Mouse (Mus musculus): ENCODE results near the gene Mansc1. TPM values are rescaled to one million over a fixed set of nuclear protein-coding genes. Genes with fewer than 3 reads are reported as not detected.
A peak's percentile ranks its signal among the peaks of the same experiment; 100 is the strongest.

Gene Mansc1
- polyA plus RNA-seq, 1 experiment from 2014 or later = 7.6 TPM

DNA sequence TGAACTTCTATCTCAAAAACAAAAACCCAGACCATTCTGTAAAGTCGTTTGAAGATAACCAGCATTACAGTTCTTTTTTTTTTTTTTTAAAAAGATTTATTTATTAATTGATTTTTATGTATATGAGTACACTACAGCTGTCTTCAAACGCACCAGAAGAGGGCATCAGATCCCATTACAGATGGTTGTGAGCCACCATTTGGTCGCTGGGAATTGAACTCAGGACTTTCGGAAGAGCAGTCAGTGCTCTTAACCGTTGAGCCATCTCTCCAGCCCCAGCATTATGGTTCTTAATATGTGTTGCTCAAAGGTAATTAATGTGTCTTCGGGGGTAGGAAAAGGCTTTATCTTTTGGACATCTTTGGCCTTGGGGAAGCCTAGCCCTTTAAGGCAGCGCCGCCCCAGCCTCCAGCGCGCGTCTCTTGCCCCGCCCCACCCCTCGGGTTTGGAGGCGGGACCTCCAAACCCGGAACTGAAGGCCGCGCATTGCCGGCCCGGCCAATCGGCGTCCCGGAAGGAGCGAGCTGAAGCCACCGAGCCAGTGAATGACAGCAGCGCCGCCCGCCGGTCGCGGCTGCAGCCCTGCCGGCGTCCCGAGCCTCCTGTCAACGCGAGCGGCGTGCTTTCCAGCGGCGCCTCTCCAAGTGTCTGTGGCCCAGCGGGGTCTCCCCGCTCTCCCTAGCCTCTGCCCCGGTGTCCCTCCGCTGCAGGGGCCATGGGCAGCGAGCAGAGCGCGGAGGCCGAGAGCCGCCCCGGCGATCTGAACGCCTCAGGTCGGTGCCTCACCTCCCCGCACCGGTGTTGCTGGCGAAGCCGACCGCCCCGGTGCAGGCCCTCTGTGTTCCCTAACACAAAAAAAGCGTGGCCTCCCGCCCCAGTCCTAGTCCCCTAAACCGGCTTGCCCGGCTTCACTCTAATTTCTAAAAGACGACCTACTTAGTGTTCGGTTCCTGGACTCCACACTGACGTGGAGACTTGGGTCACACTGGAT, 8.5 kb upstream of the Mansc1 start:
- peak; percentile 98 for ATAC-seq
- Histone ChIP-seq H3K36me3 (ENCODE audit: control insufficient read depth, insufficient read depth, low read length) (no peaks in the 10 kb centered on the region), H3K4me3 (ENCODE audit: low read length) (peak overlapping the region; percentile 96), H3K27ac (ENCODE audit: low read length) (peak overlapping the region; percentile 81), H3K9me3 (ENCODE audit: control insufficient read depth, low read length) (no peaks in the 10 kb centered on the region), H3K27me3 (replicated peaks; ENCODE audit: control insufficient read depth, insufficient read depth, low read length) (no peaks in the 10 kb centered on the region), H3K4me1 (ENCODE audit: control insufficient read depth, insufficient read depth, low read length) (no peaks in the 10 kb centered on the region), H3K9ac (ENCODE audit: low read depth, low read length) (peak overlapping the region; percentile 92), H3K4me2 (ENCODE audit: low read depth, low read length) (peak overlapping the region; percentile 85)
- 2% methylated on average over 65 of the region's 65 CpGs for WGBS

- Histone ChIP-seq H3K4me1 (ENCODE audit: control insufficient read depth, insufficient read depth, low read length) (no peaks in the 10 kb centered on the region), H3K27me3 (replicated peaks; ENCODE audit: control insufficient read depth, insufficient read depth, low read length) (no peaks in the 10 kb centered on the region), H3K4me2 (ENCODE audit: low read depth, low read length) (no peak overlapping the region), H3K27ac (ENCODE audit: low read length) (no peak overlapping the region), H3K9me3 (ENCODE audit: control insufficient read depth, low read length) (no peaks in the 10 kb centered on the region), H3K4me3 (ENCODE audit: low read length) (no peak overlapping the region), H3K9ac (ENCODE audit: low read depth, low read length) (no peak overlapping the region), H3K36me3 (ENCODE audit: control insufficient read depth, insufficient read depth, low read length) (no peaks in the 10 kb centered on the region)
- ATAC-seq = no peak
- WGBS = 97% methylated on average over 1 of the region's 1 CpGs
Measured at GRCm38 (mm10) chr6:134639900-134640299, 7.6 kb upstream of the Mansc1 start.

GRCm38 (mm10) chr6:134639210-134639609, 6.9 kb upstream of the Mansc1 start, which contains the start of gene Borcs5:
Borcs5 (plus strand) TSS chr6:134639510.
- Histone ChIP-seq H3K36me3 (ENCODE audit: control insufficient read depth, insufficient read depth, low read length) (no peaks in the 10 kb centered on the region), H3K9me3 (ENCODE audit: control insufficient read depth, low read length) (no peaks in the 10 kb centered on the region), H3K4me1 (ENCODE audit: control insufficient read depth, insufficient read depth, low read length) (no peaks in the 10 kb centered on the region), H3K4me2 (ENCODE audit: low read depth, low read length) (no peak within 1 kb of the TSS), H3K27me3 (replicated peaks; ENCODE audit: control insufficient read depth, insufficient read depth, low read length) (no peaks in the 10 kb centered on the region), H3K27ac (ENCODE audit: low read length) (no peak within 1 kb of the TSS), H3K9ac (ENCODE audit: low read depth, low read length) (no peak within 1 kb of the TSS), H3K4me3 (ENCODE audit: low read length) (no peak within 1 kb of the TSS)
- 98% methylated on average over 3 of the region's 3 CpGs for WGBS
- no peak for ATAC-seq

DNA sequence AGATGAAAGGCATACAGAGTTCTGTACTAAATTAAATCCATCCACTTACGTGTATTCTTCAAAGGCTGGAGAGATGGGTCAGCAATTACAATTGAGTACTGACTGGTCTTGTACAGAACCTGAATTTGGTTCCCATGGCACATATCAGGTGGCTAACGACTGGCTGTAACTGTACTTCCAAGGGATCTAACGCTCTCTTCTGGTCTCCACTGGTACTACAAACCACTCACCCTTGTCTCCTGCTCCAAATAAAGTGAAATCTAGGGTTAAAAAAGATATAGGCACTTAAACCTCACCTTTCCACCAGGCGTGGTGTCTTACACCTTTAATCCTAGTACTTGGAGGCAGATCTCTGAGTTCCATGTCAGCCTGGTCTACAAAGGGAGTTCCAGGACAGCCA, 4.2 kb upstream of the Mansc1 start:
- ATAC-seq = no peak
- 64% methylated on average over 4 of the region's 4 CpGs for WGBS

GRCm38 (mm10) chr6:134633553-134633952, 1.3 kb upstream of the Mansc1 start:
- H3K4me2 ChIP-seq (ENCODE audit: low read depth, low read length) = no peak overlapping the region
- H3K9me3 ChIP-seq (ENCODE audit: control insufficient read depth, low read length) = no peaks in the 10 kb centered on the region
- H3K4me1 ChIP-seq (ENCODE audit: control insufficient read depth, insufficient read depth, low read length) = peaks cover 7% of the 10 kb centered on the region; the same call in 1 of the 2 replicates
- no peaks in the 10 kb centered on the region for H3K27me3 ChIP-seq (replicated peaks; ENCODE audit: control insufficient read depth, insufficient read depth, low read length)
- H3K4me3 ChIP-seq (ENCODE audit: low read length) = no peak overlapping the region
- ATAC-seq = no peak
- WGBS = 82% methylated on average over 8 of the region's 8 CpGs
- H3K9ac ChIP-seq (ENCODE audit: low read depth, low read length) = no peak overlapping the region
- H3K36me3 ChIP-seq (ENCODE audit: control insufficient read depth, insufficient read depth, low read length) = no peaks in the 10 kb centered on the region
- H3K27ac ChIP-seq (ENCODE audit: low read length) = no peak overlapping the region

More for the DNA sequence above, 4.2 kb upstream of the Mansc1 start:
- H3K27me3 ChIP-seq (replicated peaks; ENCODE audit: control insufficient read depth, insufficient read depth, low read length) = no peaks in the 10 kb centered on the region
- H3K36me3 ChIP-seq (ENCODE audit: control insufficient read depth, insufficient read depth, low read length) = no peaks in the 10 kb centered on the region
- no peak overlapping the region for H3K27ac ChIP-seq (ENCODE audit: low read length)
- no peaks in the 10 kb centered on the region for H3K9me3 ChIP-seq (ENCODE audit: control insufficient read depth, low read length)
- no peak overlapping the region for H3K4me2 ChIP-seq (ENCODE audit: low read depth, low read length)
- H3K4me3 ChIP-seq (ENCODE audit: low read length) = no peak overlapping the region
- H3K4me1 ChIP-seq (ENCODE audit: control insufficient read depth, insufficient read depth, low read length) = peaks cover 7% of the 10 kb centered on the region; the same call in 1 of the 2 replicates
- H3K9ac ChIP-seq (ENCODE audit: low read depth, low read length) = no peak overlapping the region

DNA sequence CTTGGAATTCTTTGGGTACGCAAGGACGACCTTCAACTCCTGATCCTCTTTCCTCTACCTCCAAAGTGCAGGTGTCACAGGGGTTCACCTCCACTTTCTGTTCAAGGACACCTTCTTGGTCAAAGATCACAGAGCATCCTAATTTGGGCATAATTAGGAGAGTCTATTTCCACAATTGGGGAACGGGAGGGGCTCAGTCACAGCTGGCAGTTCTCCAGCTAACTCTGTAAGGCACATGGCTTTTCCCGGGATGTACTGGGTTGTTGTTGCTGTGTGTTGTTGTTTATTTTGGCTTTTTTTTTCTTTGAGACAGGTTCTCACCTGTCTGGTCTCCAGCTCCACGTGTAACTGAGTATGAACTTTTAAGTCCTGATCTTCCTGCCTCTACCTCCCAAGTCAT, 468 bp upstream of the Mansc1 start:
- 39% methylated on average over 5 of the region's 5 CpGs for WGBS
- no peak overlapping the region for H3K27ac ChIP-seq (ENCODE audit: low read length)
- H3K4me2 ChIP-seq (ENCODE audit: low read depth, low read length) = peak overlapping the region; percentile 96
- no peaks in the 10 kb centered on the region for H3K27me3 ChIP-seq (replicated peaks; ENCODE audit: control insufficient read depth, insufficient read depth, low read length)
- H3K9ac ChIP-seq (ENCODE audit: low read depth, low read length) = peak overlapping the region; percentile 78; the same call in 1 of the 2 replicates
- H3K4me3 ChIP-seq (ENCODE audit: low read length) = peak overlapping the region; percentile 70
- peaks cover 7% of the 10 kb centered on the region; the same call in 1 of the 2 replicates for H3K4me1 ChIP-seq (ENCODE audit: control insufficient read depth, insufficient read depth, low read length)
- no peaks in the 10 kb centered on the region for H3K36me3 ChIP-seq (ENCODE audit: control insufficient read depth, insufficient read depth, low read length)
- no peak for ATAC-seq
- H3K9me3 ChIP-seq (ENCODE audit: control insufficient read depth, low read length) = no peaks in the 10 kb centered on the region

GRCm38 (mm10) chr6:134630447-134630846, 1.8 kb downstream of the Mansc1 start:
- 66% methylated on average over 9 of the region's 9 CpGs for WGBS

GRCm38 (mm10) chr6:134626564-134626963, 5.7 kb downstream of the Mansc1 start:
- Histone ChIP-seq H3K9me3 (ENCODE audit: control insufficient read depth, low read length) (no peaks in the 10 kb centered on the region), H3K27ac (ENCODE audit: low read length) (no peak overlapping the region), H3K36me3 (ENCODE audit: control insufficient read depth, insufficient read depth, low read length) (no peaks in the 10 kb centered on the region), H3K27me3 (replicated peaks; ENCODE audit: control insufficient read depth, insufficient read depth, low read length) (no peaks in the 10 kb centered on the region), H3K4me1 (ENCODE audit: control insufficient read depth, insufficient read depth, low read length) (no peaks in the 10 kb centered on the region), H3K9ac (ENCODE audit: low read depth, low read length) (no peak overlapping the region), H3K4me3 (ENCODE audit: low read length) (no peak overlapping the region), H3K4me2 (ENCODE audit: low read depth, low read length) (no peak overlapping the region)
- WGBS = 64% methylated on average over 1 of the region's 1 CpGs
- no peak for ATAC-seq

More at GRCm38 (mm10) chr6:134630447-134630846, 1.8 kb downstream of the Mansc1 start:
- no peaks in the 10 kb centered on the region for H3K27me3 ChIP-seq (replicated peaks; ENCODE audit: control insufficient read depth, insufficient read depth, low read length)
- H3K36me3 ChIP-seq (ENCODE audit: control insufficient read depth, insufficient read depth, low read length) = no peaks in the 10 kb centered on the region
- no peak overlapping the region for H3K4me2 ChIP-seq (ENCODE audit: low read depth, low read length)
- no peak overlapping the region for H3K9ac ChIP-seq (ENCODE audit: low read depth, low read length)
- H3K9me3 ChIP-seq (ENCODE audit: control insufficient read depth, low read length) = no peaks in the 10 kb centered on the region
- H3K27ac ChIP-seq (ENCODE audit: low read length) = no peak overlapping the region
- ATAC-seq = no peak
- H3K4me1 ChIP-seq (ENCODE audit: control insufficient read depth, insufficient read depth, low read length) = peaks cover 7% of the 10 kb centered on the region; the same call in 1 of the 2 replicates
- H3K4me3 ChIP-seq (ENCODE audit: low read length) = no peak overlapping the region

GRCm38 (mm10) chr6:134625431-134625830, 6.9 kb downstream of the Mansc1 start:
- no peak overlapping the region for H3K9ac ChIP-seq (ENCODE audit: low read depth, low read length)
- no peaks in the 10 kb centered on the region for H3K27me3 ChIP-seq (replicated peaks; ENCODE audit: control insufficient read depth, insufficient read depth, low read length)
- H3K27ac ChIP-seq (ENCODE audit: low read length) = no peak overlapping the region
- H3K9me3 ChIP-seq (ENCODE audit: control insufficient read depth, low read length) = no peaks in the 10 kb centered on the region
- no peaks in the 10 kb centered on the region for H3K36me3 ChIP-seq (ENCODE audit: control insufficient read depth, insufficient read depth, low read length)
- H3K4me1 ChIP-seq (ENCODE audit: control insufficient read depth, insufficient read depth, low read length) = no peaks in the 10 kb centered on the region
- H3K4me3 ChIP-seq (ENCODE audit: low read length) = no peak overlapping the region
- no peak overlapping the region for H3K4me2 ChIP-seq (ENCODE audit: low read depth, low read length)
- WGBS = 72% methylated on average over 12 of the region's 12 CpGs
- ATAC-seq = no peak
